Mouse (Mus musculus) cerebellum, adult 2 months (tissue): ENCODE results near the gene Tmem82.

Source experiments
- CTCF ChIP-seq: fragments of 200-500 bp; IDR thresholded peaks from 2 replicates; pipeline ENCODE4 v1.5.1; 2011; ENCODE audit warnings: low read depth, mild to moderate bottlenecking, control low read depth, low read length, moderate library complexity, borderline replicate concordance; ENCODE audit not compliant: insufficient read depth
- POLR2A ChIP-seq: fragments of 200-500 bp; IDR thresholded peaks from 2 replicates; pipeline ENCODE4 v1.6.1; 2011; ENCODE audit warnings: low read length, control low read depth, borderline replicate concordance; ENCODE audit not compliant: insufficient read depth

DNA sequence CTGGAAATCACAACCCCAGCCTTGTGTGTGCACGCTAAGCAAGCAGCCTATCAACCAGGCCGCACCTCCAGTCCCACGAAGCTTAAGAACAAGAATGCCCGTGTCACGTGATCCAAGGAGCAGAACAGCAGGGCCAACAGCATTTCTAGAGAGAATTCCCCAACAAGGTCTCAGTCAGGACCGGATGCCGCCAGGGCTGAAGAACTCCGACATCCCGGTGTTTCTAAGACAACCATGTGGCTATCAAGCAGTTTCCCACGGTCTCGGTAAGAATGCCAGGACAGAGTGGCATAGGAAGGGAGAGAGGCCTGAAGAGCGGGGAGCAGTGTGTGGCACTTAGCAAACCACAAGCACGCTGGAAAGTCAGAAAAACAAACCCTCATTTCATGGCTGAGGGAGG is 35.4 kb upstream of the Tmem82 start:
- no peak for TF ChIP-seq CTCF
- TF ChIP-seq POLR2A = no peak
